Mouse (Mus musculus) regulatory T cell (primary cell): ENCODE data around the gene Hist1h4m.

ENCODE experiments used
- in situ Hi-C: fragments of 300-600 bp; cut with MboI, MseI; formaldehyde crosslinking; loops from one replicate; pipeline ENCODE4 v1.15.1; 2025; ENCODE audit warnings: high pct_unique_total_duplicates

Gene Hist1h4m

GRCm38 (mm10) chr13:21811539-21811938, at the start of gene Hist1h4m:
Hist1h4m (plus strand) TSS chr13:21811746.
- in situ Hi-C loops, result loop anchor here (25.0 kb wide), 1 partner anchor 1751 kb away; the partner anchor contains the start of genes Hist1h1d, Hist1h2ad, Hist1h2ae and Hist1h2bf

DNA sequence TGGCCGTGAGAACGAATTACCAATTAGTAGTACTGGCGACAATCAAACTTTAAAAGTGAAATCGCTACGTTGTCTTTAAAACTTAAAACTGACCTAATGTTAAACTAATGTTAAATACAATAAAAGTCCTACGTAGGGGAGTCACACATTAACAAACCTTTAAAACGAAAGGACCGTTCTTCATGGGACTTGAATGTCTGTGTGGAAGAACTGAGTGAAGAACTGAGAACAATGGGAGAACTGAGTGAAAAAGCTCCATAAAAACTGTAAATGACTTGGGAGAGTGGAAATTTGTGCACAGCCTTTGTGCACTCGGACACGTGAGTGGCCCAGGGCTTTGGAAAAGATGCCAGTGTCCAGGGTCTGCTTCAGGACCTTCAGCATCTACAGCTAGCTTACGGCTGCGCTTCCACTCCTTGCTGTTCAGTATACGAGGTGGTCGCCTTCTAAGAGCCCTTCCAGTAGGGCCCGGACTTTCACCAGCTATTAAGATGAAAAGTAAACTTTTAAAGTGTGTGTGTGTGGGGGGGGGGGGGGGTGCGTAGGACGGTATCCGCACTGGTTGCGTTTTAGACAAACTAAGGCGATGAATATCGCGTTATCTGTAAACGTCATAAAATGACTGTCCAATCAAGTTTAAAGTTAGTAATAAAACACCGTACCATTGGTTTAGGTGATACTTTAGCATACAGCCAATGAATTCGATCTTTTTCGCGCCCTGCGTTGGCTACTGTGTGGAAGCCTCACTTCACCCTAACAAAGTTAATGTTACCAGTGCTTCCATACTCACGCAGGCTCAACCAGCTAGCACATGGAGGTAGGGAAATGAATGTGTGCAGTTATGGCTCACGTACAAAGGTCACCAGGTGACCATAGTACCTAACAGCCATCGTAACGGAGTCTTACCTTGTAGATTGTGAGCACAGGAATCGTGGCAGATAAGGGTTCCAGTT, 32.5 kb upstream of the Hist1h4m start:
- in situ Hi-C loops, result loop anchor here (25.0 kb wide), 1 partner anchor 1958 kb away; the partner anchor contains the start of genes Hist1h1c, Hist1h2bb and Hist1h3c

DNA sequence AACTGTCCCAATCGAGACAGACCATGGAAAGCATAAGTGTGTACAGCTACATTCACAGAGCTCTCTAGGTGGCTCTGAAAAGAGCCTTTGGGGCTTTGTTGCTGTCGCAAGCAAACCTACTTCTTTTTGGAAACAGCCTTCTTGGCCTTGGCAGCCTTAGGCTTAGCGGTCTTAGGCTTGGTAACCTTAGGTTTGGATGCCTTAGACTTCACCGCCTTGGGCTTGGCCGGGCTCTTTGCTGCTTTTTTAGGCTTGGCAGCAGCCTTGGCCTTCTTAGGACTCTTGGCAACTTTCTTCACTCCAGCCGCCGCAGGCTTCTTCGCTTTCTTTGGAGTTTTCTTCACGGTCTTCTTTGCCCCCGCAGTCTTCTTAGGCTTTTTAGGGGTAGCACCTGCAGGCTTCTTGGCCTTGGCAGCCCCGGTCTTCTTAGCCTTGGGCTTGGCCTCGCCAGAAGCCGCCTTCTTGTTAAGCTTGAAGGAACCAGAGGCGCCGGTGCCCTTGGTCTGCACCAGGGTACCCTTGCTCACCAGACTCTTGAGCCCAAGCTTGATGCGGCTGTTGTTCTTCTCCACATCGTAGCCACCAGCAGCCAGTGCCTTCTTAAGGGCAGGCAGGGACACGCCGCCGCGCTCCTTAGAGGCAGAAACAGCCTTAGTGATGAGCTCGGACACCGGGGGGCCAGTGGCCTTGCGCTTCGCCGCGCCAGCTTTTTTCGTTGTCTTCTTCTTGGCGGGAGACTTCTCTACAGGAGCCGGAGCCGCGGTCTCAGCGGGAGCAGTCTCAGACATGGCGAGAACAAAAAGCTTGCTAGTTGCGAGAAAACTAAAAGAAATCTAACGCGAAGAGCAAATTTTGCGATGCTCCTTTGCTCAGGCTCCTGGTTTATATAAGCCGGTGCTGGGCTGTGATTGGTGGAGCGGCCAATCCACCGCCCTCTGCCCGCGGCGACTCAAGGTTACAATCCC, 31.5 kb upstream of the Hist1h4m start, which contains the start of gene Hist1h1b:
Hist1h1b (minus strand) TSS at position 859 of the 965 bp plus-strand sequence.
- in situ Hi-C loops, result loop anchor here (25.0 kb wide), 1 partner anchor 1957 kb away; the partner anchor contains the start of genes Hist1h1c, Hist1h2bb and Hist1h3c

GRCm38 (mm10) chr13:21781021-21781555, 30.5 kb upstream of the Hist1h4m start:
- in situ Hi-C loops, result loop anchor here (25.0 kb wide), 1 partner anchor 1956 kb away; the partner anchor contains the start of genes Hist1h1c, Hist1h2bb and Hist1h3c

DNA sequence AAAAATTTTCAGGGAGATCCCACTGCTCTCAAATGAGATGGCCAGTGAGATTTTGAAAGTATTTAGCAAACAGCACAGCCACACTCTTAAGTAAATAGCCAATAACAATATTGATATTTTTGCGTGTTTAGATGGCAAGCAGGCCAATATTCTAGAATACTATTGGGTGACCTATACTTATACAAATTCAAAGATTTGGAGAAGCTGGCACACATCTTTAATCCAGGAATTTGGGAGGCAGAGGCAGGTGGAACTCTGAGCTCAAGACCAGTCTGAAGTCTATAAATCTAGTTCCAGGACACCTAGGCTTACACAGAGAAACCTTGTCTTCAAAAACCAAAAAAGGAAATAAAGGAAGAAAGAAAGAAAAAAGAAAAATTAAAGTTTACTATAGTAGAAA, 29.9 kb upstream of the Hist1h4m start:
- in situ Hi-C loops, result loop anchor here (25.0 kb wide), 1 partner anchor 1956 kb away; the partner anchor contains the start of genes Hist1h1c, Hist1h2bb and Hist1h3c

- in situ Hi-C loops, result loop anchor here (25.0 kb wide), 1 partner anchor 1955 kb away; the partner anchor contains the start of genes Hist1h1c, Hist1h2bb and Hist1h3c
Measured at GRCm38 (mm10) chr13:21782361-21783254, 28.9 kb upstream of the Hist1h4m start.

GRCm38 (mm10) chr13:21783255-21783617, 28.3 kb upstream of the Hist1h4m start, which contains the start of gene Hist1h3i:
Hist1h3i (minus strand) TSS chr13:21783370.
- in situ Hi-C loops, result loop anchor here (25.0 kb wide), 1 partner anchor 1954 kb away; the partner anchor contains the start of genes Hist1h1c, Hist1h2bb and Hist1h3c

DNA sequence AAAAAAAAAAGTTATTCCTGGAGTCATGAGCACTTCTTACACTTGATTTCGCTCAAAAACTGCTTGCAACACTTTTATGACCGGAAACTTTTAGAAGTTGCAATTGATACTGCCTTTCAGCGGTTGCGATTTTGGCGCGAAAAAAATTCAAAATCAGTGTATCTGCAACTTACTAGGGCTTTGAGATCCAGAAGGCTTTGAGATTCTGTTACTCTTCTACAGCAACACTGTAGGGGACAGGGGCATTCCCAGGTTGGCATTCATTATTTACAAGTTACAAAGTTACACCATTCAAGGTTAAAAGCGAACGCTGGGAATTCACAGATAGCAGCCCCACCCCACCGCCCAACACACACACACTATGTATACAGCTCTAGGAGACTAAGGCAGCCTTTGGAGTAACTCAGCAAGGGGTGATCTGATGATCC, 27.8 kb upstream of the Hist1h4m start:
- in situ Hi-C loops, result loop anchor here (25.0 kb wide), 1 partner anchor 1954 kb away; the partner anchor contains the start of genes Hist1h1c, Hist1h2bb and Hist1h3c

GRCm38 (mm10) chr13:21784311-21784710, 27.2 kb upstream of the Hist1h4m start:
- in situ Hi-C loops, result loop anchor here (25.0 kb wide), 1 partner anchor 1953 kb away; the partner anchor contains the start of genes Hist1h1c, Hist1h2bb and Hist1h3c

DNA sequence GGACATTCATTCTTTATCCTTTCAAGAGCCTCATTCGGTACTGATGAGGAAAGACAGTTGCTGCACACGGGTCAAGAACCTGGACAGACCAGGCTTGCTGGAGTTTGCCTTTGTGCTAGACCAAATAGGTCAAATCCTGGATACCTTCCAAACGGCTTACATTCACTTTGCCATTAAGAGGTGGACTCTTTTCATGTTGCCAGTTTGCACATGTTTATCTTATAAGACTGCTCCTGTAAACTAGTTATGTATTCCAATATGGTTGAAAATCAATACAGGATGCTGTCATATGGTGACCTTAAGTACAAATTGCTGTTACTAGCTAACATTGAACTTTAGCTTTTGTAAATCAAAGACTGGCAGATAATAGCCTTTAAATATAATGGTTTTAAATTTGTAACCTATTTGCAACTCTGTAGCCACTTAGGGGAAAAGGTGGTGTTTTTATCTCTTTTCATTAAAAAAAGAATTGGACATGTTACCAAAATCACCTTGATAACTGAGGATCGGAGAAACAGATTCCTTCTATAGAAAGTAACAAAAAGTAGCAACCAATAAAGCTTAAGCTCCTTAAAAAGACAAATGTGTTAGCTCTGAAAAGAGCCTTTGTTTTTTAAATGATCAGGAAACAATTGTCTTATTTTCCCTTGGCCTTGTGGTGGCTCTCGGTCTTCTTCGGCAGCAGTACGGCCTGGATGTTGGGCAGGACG, 25.2 kb upstream of the Hist1h4m start:
- in situ Hi-C loops, result loop anchor here (25.0 kb wide), 1 partner anchor 1951 kb away; the partner anchor contains the start of genes Hist1h1c, Hist1h2bb and Hist1h3c

DNA sequence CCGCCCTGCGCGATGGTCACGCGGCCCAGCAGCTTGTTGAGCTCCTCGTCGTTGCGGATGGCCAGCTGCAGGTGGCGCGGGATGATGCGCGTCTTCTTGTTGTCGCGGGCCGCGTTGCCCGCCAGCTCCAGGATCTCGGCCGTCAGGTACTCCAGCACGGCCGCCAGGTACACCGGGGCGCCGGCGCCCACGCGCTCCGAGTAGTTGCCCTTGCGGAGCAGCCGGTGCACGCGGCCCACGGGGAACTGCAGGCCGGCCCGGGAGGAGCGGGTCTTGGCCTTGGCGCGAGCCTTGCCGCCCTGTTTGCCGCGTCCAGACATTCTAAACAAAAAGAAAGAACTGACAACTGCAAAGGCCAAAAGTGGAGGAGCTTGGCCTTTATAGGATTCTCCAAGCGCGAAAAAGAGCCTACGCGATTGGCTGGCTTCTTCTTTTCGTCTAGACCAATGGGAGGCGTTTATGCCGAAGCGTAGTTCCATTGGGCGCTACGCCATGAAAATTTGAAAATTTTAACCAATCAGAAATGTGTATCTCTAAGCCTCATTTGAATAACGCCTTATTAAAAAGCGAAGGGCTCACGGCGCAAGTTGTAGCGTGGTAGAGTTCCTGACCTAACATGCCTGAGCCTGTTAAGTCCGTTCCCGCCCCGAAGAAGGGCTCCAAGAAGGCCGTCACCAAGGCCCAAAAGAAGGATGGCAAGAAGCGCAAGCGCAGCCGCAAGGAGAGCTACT, 24.5 kb upstream of the Hist1h4m start, which contains the start of the genes Hist1h2an and Hist1h2bp:
Hist1h2an (minus strand) TSS at position 320 of the 731 bp plus-strand sequence.
Hist1h2bp (plus strand) TSS at position 563 of the 731 bp plus-strand sequence.
- in situ Hi-C loops, result loop anchor here (25.0 kb wide), 1 partner anchor 1950 kb away; the partner anchor contains the start of genes Hist1h1c, Hist1h2bb and Hist1h3c

- in situ Hi-C loops, result loop anchor here (25.0 kb wide), 1 partner anchor 1949 kb away; the partner anchor contains the start of genes Hist1h1c, Hist1h2bb and Hist1h3c
Measured at GRCm38 (mm10) chr13:21787760-21788593, 23.6 kb upstream of the Hist1h4m start.

GRCm38 (mm10) chr13:21789925-21790324, 21.6 kb upstream of the Hist1h4m start:
- in situ Hi-C loops, result loop anchor here (5.0 to 25.0 kb wide), 3 partner anchors 37 to 1947 kb away; partner anchors contain the start of genes Hist1h1c, Hist1h2bb, Hist1h3c and Hist1h4j

GRCm38 (mm10) chr13:21790601-21791283, 20.8 kb upstream of the Hist1h4m start:
- in situ Hi-C loops, result loop anchor here (5.0 to 25.0 kb wide), 3 partner anchors 37 to 1947 kb away; partner anchors contain the start of genes Hist1h1c, Hist1h2bb, Hist1h3c and Hist1h4j

GRCm38 (mm10) chr13:21795584-21795983, 16.0 kb upstream of the Hist1h4m start:
- in situ Hi-C loops, result loop anchor here (5.0 to 25.0 kb wide), 2 partner anchors 52 to 1942 kb away; partner anchors contain the start of genes Hist1h1c, Hist1h2bb and Hist1h3c
